Mouse (Mus musculus) heart, postnatal 0 days (tissue): ENCODE measurements around the gene BC049352. TPM values are rescaled to one million over a fixed set of nuclear protein-coding genes. Genes with fewer than 3 reads are reported as not detected.

Source experiments
- ATAC-seq: fragments of 200-750 bp; cut with Nextera tagmentation; 2 replicates; pipeline ENCODE4 v1.8.0; 2017; ENCODE audit warnings: low read depth, moderate number of reproducible peaks, moderate library complexity; ENCODE audit not compliant: insufficient read depth
- DNase-seq: peaks from one replicate; pipeline ENCODE4 v3.0.0-alpha.2; 2016; ENCODE audit warnings: low spot score
- H3K27ac ChIP-seq: fragments of 300-500 bp; sonication (generic); 2 replicates; pipeline ENCODE4 v1.5.1; 2014; ENCODE audit warnings: low read depth, mild to moderate bottlenecking
- H3K27me3 ChIP-seq: fragments of 300-500 bp; sonication (generic); 2 replicates; pipeline ENCODE4 v1.6.1; 2014; ENCODE audit warnings: low read length, mixed read lengths; ENCODE audit not compliant: control insufficient read depth, insufficient read depth
- H3K36me3 ChIP-seq: fragments of 300-500 bp; sonication (generic); replicated peaks from 2 replicates; pipeline ENCODE4 v1.6.1; 2014; ENCODE audit warnings: low read length, mixed read lengths; ENCODE audit not compliant: control insufficient read depth, insufficient read depth
- H3K4me1 ChIP-seq: fragments of 300-500 bp; sonication (generic); 2 replicates; pipeline ENCODE4 v1.6.1; 2014; ENCODE audit warnings: antibody characterized with exemption; ENCODE audit not compliant: control insufficient read depth, insufficient read depth
- H3K4me2 ChIP-seq: fragments of 300-500 bp; sonication (generic); 2 replicates; pipeline ENCODE4 v1.6.1; 2014; ENCODE audit warnings: low read depth, mild to moderate bottlenecking, low read length, moderate library complexity
- H3K4me3 ChIP-seq: fragments of 300-500 bp; sonication (generic); 2 replicates; pipeline ENCODE4 v1.5.1; 2014; ENCODE audit warnings: low read depth, low read length
- H3K9ac ChIP-seq: fragments of 300-500 bp; sonication (generic); replicated peaks from 2 replicates; pipeline ENCODE4 v1.6.1; 2014; ENCODE audit warnings: low read depth, low read length, mixed read lengths
- H3K9me3 ChIP-seq: fragments of 300-500 bp; sonication (generic); replicated peaks from 2 replicates; pipeline ENCODE4 v1.6.1; 2016; ENCODE audit warnings: low read length; ENCODE audit not compliant: control insufficient read depth
- CTCF ChIP-seq: IDR thresholded peaks from 2 replicates; pipeline ENCODE4 v1.5.1; 2016; ENCODE audit warnings: antibody characterized with exemption, control low read depth, low read depth
- EP300 ChIP-seq: IDR thresholded peaks from 2 replicates; pipeline ENCODE4 v1.6.1; 2016; ENCODE audit warnings: antibody characterized with exemption, low read depth
- WGBS: fragments of 180-500 bp; shearing (Covaris S2); extraction: QIAGEN DNeasy Blood & Tissue Kit; methylation state at CpG from one replicate; pipeline ENCODE4 v1.1.7; 2014; 5-methylcytosine and 5-hydroxymethylcytosine counted together
- microRNA-seq: library from miRNA; unstranded; fragments of <30 nt; microRNA quantifications from one replicate; pipeline ENCODE4, GENCODE M21; 2016
- polyA plus RNA-seq: library from polyadenylated mRNA; unstranded; fragments of >200 nt; fragmentation: Nextera tagmentation; extraction: Ambion mirVana; gene quantifications from 2 replicates; pipeline ENCODE4 v1.2.1, GENCODE M21; 2015
- total RNA-seq: library from RNA; depleted of rRNA; stranded (reverse); fragments of >200 nt; gene quantifications from 2 replicates; pipeline ENCODE4 v1.2.3, GENCODE M21; 2014; ENCODE audit warnings: low replicate concordance; rRNA removed

The BC049352 gene
- total and polyA plus RNA-seq, 2 experiments from 2014 or later = not detected

- Histone ChIP-seq H3K36me3 (no peaks in the 10 kb centered on the region), H3K27ac (no peak overlapping the region), H3K9ac (no peak overlapping the region), H3K9me3 (no peaks in the 10 kb centered on the region), H3K4me3 (no peak overlapping the region), H3K4me2 (no peak overlapping the region), H3K4me1 (no peaks in the 10 kb centered on the region), H3K27me3 (no peaks in the 10 kb centered on the region)
- TF ChIP-seq EP300 (no peak), CTCF (no peak)
- no peak for DNase-seq
- WGBS = 77% methylated on average over 11 of the region's 11 CpGs
- no peak for ATAC-seq
These were observed 109.8 kb downstream of the BC049352 start for GRCm38 (mm10) chr9:45291481-45292168.

GRCm38 (mm10) chr9:45294210-45295011 is 112.6 kb downstream of the BC049352 start:
- H3K27ac ChIP-seq = no peak overlapping the region
- no peaks in the 10 kb centered on the region for H3K27me3 ChIP-seq
- TF ChIP-seq CTCF (no peak), EP300 (no peak)
- no peak overlapping the region for H3K4me2 ChIP-seq
- DNase-seq = no peak
- H3K4me3 ChIP-seq = no peak overlapping the region
- no peaks in the 10 kb centered on the region for H3K4me1 ChIP-seq
- WGBS = 40% methylated on average over 10 of the region's 10 CpGs
- H3K9me3 ChIP-seq = no peaks in the 10 kb centered on the region
- no peak overlapping the region for H3K9ac ChIP-seq
- no peaks in the 10 kb centered on the region for H3K36me3 ChIP-seq
- no peak for ATAC-seq

DNA sequence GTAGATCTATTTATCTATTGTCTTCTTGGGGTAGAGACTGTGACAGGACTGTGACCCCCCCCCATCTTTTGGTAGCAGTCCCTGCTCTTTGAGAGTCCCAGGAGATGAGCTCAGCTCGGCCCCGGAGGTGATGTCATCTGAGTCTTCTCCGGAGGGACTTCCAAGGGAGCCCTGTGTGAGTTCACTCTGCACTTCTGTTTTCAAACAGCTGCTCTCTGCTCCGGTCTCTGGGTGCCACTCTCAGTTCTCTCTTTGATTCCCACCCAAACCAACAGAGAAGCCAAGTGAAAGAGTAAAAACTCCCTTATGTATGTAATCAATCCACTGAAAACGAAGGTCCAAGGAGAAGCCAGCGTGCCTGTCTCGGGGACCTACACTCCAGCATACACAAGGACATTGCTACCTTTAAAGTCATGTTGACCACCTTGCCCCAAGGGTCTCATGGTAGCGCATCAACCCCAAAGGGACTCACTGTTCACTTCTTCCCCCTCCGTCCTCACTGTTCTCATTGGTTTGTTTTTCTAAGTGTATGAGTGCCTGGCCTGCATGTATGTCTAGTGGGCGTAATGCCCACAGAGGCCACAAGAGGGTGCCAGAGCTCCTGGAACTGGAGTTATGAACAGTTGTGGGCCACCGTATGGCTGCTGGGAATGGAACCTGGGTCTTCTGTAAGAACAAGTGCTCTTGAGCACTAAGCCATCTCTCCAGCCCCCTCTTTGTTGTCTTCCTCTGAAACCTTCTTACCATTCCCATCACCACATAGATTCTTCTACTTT is 117.6 kb downstream of the BC049352 start:
- WGBS = 78% methylated on average over 11 of the region's 11 CpGs
- ATAC-seq = no peak

More for the DNA sequence above, 117.6 kb downstream of the BC049352 start:
- H3K27ac ChIP-seq = no peak overlapping the region
- H3K9ac ChIP-seq = no peak overlapping the region
- no peak overlapping the region for H3K4me3 ChIP-seq
- H3K36me3 ChIP-seq = no peaks in the 10 kb centered on the region
- no peaks in the 10 kb centered on the region for H3K27me3 ChIP-seq
- H3K4me2 ChIP-seq = no peak overlapping the region
- no peaks in the 10 kb centered on the region for H3K4me1 ChIP-seq
- no peaks in the 10 kb centered on the region; the same call in 1 of the 2 replicates for H3K9me3 ChIP-seq
- TF ChIP-seq CTCF = peak; percentile 56
- no peak for TF ChIP-seq EP300
- DNase-seq = no peak

Small RNAs within 50 kb of the gene (microRNA-seq; reads per million reads assigned to microRNA genes)
- not detected for gene Mir7086

Other genes with a start within 250 kb of the BC049352 start
- gene Ube4a, start 216.4 kb upstream of the BC049352 start, total RNA-seq = 10.7 and 16.8 TPM in 2 replicates
- 9.8 and 9.9 TPM in 2 replicates for gene Ube4a, start 216.4 kb upstream of the BC049352 start, polyA plus RNA-seq
- 1.2 TPM in 1 of 2 replicates, not detected in the other for gene Cd3g, start 201.6 kb upstream of the BC049352 start, total RNA-seq
- gene Cd3g, start 201.6 kb upstream of the BC049352 start, polyA plus RNA-seq = 0.11 TPM in 1 of 2 replicates, not detected in the other
- gene Cd3d, start 200.2 kb upstream of the BC049352 start, total RNA-seq = 1.9 TPM in 1 of 2 replicates, not detected in the other
- not detected in 2 replicates for gene Cd3d, start 200.2 kb upstream of the BC049352 start, polyA plus RNA-seq
- gene Cd3e, start 172.4 kb upstream of the BC049352 start, total RNA-seq = 0.27 TPM in 1 of 2 replicates, not detected in the other
- 0.14 TPM in 1 of 2 replicates, not detected in the other for gene Cd3e, start 172.4 kb upstream of the BC049352 start, polyA plus RNA-seq
- gene Mpzl2, start 142.2 kb upstream of the BC049352 start, total RNA-seq = 0.15 and 0.31 TPM in 2 replicates
- 0.41 and 0.42 TPM in 2 replicates for gene Mpzl2, start 142.2 kb upstream of the BC049352 start, polyA plus RNA-seq
- gene Mpzl3, start 126.8 kb upstream of the BC049352 start, total RNA-seq = 1.7 and 3.1 TPM in 2 replicates
- gene Mpzl3, start 126.8 kb upstream of the BC049352 start, polyA plus RNA-seq = 0.59 and 0.68 TPM in 2 replicates
- gene Jaml, start 102.8 kb upstream of the BC049352 start, total RNA-seq = not detected in 2 replicates
- gene Jaml, start 102.8 kb upstream of the BC049352 start, polyA plus RNA-seq = 0.08 and 0.40 TPM in 2 replicates
- 0.04 and 0.53 TPM in 2 replicates for gene Scn2b, start 64.2 kb upstream of the BC049352 start, total RNA-seq
- 0.31 and 0.51 TPM in 2 replicates for gene Scn2b, start 64.2 kb upstream of the BC049352 start, polyA plus RNA-seq
- 0.27 and 0.57 TPM in 2 replicates for gene Scn4b, start 43.6 kb upstream of the BC049352 start, total RNA-seq
- gene Scn4b, start 43.6 kb upstream of the BC049352 start, polyA plus RNA-seq = 0.10 and 0.11 TPM in 2 replicates
- gene Tmprss4, start 22.1 kb downstream of the BC049352 start, total RNA-seq = not detected in 2 replicates
- gene Tmprss4, start 22.1 kb downstream of the BC049352 start, polyA plus RNA-seq = 0.22 TPM in 1 of 2 replicates, not detected in the other
- 0.58 and 2.5 TPM in 2 replicates for gene Il10ra, start 87.1 kb downstream of the BC049352 start, total RNA-seq
- gene Il10ra, start 87.1 kb downstream of the BC049352 start, polyA plus RNA-seq = 0.47 and 0.60 TPM in 2 replicates
- 0.15 TPM in 1 of 2 replicates, not detected in the other for gene Tmprss13, start 137.1 kb downstream of the BC049352 start, total RNA-seq
- gene Tmprss13, start 137.1 kb downstream of the BC049352 start, polyA plus RNA-seq = 0.16 and 0.23 TPM in 2 replicates
- gene Fxyd6, start 188.2 kb downstream of the BC049352 start, total RNA-seq = 18.1 and 23.7 TPM in 2 replicates
- gene Fxyd6, start 188.2 kb downstream of the BC049352 start, polyA plus RNA-seq = 26.6 and 29.4 TPM in 2 replicates
- gene Fxyd2, start 217.7 kb downstream of the BC049352 start, total RNA-seq = not detected in 2 replicates
- 0.70 and 0.71 TPM in 2 replicates for gene Fxyd2, start 217.7 kb downstream of the BC049352 start, polyA plus RNA-seq
- gene Dscaml1, start 244.6 kb downstream of the BC049352 start, total RNA-seq = 0.84 TPM in 1 of 2 replicates, not detected in the other
- gene Dscaml1, start 244.6 kb downstream of the BC049352 start, polyA plus RNA-seq = 0.04 and 0.07 TPM in 2 replicates